Mouse (Mus musculus) urinary bladder, postnatal 36 days (tissue): ENCODE data around the gene App.

Experiments used
- DNase-seq, 2 experiments: peaks; one replicate each; pipeline ENCODE4 v3.0.0; 2022; ENCODE audit warnings: low spot score in 2 of 2, mixed read lengths in 1 of 2

App gene

DNA sequence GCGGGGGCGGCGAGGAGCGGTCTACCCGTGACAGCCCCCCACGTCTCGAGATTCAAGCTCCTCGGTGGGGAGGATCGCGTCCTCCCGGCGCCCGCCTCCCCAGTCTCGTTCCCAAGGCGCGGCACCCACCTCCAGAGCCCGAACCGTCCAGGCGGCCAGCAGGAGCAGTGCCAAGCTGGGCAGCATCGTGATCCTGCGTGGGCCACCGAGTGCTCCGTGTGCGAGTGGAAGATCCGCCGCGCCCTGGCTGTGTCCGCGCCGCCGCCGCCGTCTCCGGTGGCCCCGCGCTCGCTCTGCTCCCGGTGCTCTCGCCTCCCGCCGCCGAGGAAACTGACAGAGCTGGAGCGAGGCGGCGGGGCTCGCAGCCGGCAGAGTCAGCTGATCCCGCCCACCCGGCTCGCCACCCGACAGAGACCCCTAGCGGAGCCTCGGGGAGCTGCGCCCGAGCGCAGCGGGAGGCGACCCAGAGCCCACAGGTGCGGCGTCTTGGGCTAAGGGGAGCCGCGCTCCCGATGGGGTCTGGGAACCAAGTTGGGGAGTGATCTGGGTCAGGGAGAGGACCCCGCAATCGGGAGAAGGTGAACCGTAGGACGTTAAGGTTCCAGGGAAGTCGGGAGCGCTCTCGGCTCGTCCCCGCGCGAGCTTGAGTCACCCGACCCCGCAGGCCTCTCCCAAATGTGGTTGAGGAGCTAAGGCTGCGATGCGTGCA, at the start of gene App:
App (minus strand) TSS at position 394 of the 709 bp plus-strand sequence.
- peak; percentile 90 to 91 for DNase-seq

DNA sequence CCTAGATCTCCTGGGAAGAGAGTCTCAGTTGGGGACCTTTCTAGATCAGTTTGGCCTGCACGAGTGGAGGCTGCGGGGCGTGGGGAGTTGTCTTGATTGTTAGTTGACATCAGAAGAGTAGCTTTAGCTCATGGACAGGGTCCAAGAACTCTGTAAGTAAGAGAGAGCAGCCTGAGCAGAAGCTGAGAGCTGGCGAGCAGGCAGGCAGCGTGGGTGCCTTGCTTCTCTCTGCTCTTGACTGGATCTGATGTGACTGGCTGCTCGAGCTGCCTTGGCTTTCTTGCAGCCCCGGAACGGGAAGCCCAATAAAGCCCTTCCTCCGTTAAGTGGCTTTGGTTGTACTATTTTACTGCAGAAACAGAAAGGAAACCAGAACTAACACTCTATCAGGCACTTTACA, 42.3 kb upstream of the App start:
- DNase-seq: no peak

DNA sequence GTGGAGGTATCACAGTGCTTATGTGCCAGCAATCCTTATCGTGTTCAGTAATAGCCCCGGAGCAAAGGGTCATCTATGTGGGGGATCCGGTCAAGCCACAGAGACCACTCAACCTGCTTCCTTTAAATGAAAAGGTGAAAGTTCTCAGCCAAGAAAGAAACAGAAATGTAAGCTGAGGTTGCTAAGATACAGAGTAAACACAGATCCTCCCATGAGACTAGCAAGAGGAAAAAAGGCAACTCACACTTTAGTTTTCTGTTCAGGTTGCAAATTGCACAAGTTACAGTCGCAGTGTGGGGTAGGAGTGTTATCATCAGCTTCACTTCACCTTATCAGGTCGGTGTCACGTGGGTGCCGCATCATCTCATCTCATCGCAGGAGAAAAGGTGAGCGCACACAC, 41.6 kb upstream of the App start:
- no peak for DNase-seq

DNA sequence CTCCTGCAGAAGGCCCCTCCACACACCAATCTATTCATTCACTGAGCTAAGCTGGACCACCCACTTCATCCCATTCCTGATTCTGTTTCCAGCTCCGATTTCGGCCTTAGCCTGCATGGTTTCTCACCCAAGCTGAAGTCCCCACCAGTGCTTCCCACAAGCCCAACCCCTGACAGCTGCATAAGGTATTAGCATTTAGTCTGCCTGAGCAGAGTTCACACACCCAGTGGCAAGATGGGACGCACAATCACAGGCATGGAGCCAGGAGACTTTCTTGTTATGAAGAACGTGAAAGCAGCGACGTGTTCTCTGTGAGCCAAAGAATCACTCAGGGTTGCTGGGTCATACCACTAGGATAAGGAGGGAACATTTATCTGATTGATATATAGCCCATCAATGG, 22.1 kb upstream of the App start:
- peak in 1 of 2 experiments; percentile 17 for DNase-seq

DNA sequence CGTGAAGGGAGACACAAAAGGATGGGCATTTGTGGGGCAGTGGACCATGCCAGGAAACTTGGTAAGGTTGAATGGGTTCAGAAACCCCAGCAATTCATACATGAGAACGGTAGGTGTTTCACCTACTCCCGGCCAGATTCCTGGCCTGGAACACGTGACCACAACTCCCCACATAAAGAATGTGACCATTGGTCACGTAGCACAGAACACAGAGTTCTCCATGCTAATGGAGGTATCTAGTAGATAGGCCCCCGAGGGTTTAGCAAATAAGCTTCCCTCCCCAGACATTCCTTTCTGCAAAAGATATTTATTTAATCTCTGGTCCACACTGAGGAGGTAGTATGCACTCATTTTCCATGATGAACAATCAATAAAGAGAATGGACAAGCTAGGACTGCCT, 21.6 kb upstream of the App start:
- DNase-seq: no peak

DNA sequence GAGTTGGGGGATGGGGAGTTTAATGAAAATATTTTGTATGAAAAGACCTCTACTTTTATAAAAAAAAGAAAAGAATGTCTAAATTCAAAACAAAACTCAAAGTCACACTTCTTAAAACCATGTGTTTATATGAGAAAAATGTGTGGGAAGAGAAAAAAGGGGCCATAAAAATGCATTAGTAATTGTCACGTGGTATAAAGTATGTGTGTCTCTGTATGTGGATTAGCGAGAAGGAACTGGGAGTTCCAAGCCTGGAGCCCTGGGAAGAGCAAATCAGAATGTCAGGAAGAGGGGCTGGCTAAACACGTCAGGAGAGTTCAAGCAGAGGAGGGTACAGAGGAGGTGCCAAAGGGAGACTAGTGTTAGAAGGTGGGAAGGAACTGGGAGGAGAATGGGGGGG, 7.9 kb upstream of the App start:
- no peak for DNase-seq

DNA sequence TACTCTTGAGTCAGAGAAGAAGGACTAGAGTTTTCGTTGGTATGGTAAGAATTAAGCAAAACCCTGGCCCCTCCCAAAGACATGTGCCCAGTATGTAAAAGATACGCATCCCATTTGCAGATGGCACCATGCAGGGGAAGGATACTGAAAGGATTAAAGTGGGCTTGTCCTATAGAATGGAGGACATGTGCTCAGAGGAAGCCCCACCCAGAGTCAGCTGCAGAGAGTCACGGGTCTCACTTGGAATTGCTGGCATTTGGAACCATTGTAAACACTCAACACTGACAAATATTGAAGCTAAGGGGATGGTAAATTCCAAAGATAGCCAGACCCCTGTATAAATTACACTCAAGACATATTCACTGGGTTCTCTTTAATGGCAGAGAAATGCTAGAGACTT, 7.1 kb upstream of the App start:
- DNase-seq: no peak

DNA sequence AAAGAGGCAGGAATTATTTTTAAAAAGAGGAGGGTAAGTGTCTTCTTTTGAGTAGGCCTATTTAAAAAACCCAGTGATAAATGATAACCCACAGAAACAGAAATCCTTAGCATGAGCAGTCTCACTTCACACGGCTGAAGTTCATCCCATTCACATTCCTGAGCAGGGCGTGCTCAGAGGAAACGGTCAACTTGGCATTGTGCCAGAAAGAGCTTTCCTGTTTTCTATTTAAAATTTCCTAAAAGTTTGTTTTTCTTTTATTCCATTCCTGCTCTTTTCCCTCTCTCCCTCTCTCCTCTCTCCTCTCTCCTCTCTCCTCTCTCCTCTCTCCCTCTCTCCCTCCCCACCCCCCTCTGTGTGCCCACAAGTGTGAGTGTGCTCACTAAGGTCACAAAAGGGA, 3.1 kb upstream of the App start:
- no peak for DNase-seq

DNA sequence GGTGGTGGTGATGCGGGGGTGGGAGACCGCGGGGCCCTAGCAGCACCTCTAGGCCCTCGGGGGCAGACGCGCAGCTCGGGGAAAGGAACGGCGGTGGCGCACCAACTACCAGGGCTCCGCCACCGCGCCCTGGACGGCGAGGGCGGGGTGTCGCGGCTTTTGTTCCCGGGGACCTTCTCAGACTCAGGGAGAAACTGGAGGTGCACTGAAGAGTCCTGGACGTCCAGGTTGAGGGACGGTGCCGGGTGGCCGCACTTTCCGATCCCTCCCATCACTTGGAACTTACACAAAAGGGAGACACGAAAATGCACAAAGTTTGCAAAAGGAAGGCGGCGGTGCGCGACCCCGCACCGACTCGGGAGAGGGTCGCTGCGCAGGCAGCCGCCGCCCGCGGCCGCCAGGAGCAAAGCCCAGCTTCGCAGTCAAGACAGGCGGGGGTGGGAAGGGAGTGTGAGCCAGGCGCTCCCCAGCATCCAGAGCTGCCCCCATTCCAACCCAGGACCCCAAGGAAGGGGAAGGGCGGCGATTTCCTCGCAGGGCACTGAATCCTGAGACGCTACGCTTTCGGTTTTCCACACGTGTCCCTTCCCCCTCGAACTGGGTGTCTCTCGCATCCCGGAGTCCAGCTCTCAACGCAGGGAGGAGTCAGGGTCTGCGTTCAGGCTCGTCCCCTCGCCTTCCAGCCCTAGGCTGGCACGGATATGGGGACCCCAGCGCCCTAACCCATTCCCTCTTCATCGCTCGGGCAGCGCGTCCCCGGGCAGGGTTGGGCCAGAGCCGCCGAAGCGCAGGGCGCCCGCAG, 794 bp downstream of the App start:
- DNase-seq: peak; percentile 62 to 69

DNA sequence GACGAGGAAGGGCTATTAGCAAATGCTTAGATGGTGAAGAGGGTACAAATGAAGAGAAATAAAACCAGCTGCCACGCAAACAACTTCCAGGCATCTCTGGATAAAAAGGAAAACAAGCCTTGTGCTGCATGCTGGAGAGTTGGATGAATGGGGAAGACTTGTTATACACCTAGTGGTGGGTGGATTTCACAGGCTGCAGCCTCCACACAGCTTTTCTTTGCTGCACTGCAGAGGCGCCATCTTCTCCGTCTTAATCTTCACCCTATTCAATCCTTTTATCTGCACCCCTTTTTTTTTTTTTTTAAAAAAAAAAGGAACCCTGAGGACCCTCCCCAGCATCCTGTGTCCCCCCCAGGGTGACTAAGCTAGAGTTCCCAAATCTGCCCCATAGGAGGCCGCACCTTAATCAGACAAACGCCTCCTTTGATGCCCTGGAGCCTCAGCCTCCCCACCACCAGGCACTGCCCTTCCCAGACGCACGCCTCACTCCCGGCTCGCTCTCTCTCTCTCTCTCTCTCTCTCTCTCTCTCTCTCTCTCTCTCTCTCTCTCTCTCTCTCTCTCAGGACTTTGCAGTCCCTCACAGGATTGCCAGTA, 1.5 kb downstream of the App start:
- no peak for DNase-seq

DNA sequence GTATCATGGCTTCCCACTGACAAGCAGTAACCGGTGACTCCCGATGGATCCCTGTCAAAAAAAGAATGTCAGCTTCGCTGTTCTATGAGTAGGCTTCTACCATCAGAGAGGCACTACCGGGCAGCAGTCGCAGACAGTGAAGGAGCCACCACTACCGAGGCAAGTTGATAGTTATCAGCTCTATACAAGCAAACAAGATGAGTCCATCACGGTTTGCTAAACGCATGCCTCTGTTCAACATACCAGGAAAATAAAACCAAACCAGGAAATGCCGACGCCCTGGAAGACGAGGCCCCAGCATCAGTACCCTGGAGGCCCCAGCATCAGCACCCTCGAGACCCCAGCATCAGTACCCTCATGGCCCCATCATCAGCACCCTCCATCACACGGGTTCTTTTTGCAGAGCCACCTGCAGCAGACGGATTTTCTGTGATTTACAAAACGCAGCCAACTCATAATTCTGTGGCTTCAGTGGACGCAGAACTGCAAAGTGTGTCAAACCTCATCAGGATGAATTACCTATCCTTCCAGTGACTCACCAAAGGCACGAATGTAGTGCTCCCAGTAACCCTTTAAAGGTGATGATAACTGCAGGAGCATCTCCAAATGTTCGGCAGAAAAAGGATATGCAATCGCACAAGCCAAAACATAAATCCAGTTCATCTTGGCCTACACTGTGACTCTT, 2.6 kb downstream of the App start:
- no peak for DNase-seq

DNA sequence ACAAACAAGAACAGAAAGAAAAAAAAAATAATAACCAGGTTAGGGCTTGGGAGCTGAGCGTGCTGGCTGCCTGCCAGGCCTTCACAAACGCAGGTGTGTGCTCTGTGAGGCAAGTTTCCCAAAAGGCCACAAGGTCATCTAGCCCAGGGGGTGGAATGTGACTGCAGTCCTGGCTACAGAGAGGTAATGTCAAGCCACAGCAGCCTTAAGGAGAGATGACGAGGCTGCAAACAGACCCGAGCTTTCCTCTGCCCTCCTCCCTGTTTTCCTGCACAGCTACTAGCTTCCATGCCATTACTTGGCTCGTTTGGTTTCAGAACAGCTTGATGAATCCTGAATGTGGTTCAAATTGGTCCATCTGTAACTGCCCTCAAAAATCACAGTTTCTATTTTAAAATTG, 4.7 kb downstream of the App start:
- DNase-seq: no peak

DNA sequence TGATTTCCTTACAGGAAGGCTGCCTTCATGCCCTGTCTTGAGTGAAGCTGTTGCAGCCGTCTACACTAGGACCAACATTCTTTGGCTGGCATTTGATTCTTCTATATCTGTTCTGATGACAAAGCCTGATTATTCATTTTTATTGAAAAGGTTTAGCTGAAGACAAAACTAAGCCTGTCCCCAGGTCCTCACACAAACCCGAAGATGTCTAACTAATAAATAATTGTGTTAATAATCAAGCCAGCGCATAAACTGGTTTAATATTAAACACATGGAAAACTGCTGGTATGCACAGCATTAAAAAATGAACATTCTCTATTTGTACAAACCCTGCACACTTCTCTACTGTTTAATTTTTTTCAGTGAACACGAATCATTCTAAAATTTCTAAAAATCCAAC, 7.4 kb downstream of the App start:
- DNase-seq: no peak

DNA sequence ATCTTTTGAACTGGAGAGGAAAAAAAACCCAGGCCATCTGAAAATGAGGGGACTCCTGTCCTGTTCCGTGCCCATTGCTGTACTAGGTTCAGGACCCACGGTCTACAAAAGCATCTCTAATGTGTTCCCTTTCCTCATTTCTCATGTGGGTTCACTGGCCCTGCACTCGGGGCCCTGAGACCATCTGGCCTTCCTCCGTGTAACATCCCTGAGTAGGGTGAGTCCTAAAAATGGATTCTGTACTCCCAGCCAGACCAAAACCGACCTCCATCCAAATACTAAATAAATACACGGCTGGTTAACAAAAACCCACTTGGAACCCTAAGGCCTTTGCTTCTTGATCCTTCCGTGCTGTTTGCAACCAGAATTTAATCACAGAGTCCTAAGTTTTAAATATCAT, 7.9 kb downstream of the App start:
- DNase-seq: no peak

DNA sequence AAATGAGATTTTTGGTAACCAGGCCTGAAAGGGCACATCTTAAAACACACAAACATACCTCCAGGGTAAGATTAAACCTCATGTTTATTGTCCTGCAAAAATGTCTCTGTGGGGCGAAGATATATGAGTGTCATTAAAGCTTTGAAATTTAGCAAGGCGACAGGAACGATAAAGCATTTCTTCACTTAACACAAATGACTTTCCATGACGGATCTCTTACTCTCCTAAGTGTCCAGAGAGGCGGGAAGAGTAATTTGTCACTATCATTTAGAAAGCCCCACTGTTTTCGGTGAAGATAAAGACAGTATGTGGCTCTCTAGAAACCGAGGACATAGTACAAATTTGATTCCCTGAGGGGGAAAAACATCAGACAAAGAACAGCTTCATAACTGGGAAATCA, 8.4 kb downstream of the App start:
- DNase-seq: no peak

DNA sequence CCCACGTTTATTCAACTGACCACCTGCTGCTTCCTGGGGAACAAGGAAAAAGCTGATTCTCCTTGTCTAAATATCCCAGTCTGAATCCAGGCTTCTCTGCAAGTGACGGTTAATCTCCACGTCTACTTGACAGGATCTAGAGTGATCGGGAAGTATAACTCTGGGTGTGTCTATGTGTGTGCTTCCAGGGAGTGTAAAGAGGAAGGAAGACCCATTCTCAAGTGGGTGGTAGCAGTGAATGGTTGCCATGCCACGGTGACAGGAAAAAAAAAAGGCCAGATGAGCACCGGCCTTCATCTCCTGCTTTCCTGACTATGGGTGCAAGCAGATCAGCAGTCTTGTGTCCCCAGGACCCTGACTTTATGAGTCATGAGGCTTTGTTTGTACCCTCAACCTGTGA, 10.8 kb downstream of the App start:
- DNase-seq: no peak

DNA sequence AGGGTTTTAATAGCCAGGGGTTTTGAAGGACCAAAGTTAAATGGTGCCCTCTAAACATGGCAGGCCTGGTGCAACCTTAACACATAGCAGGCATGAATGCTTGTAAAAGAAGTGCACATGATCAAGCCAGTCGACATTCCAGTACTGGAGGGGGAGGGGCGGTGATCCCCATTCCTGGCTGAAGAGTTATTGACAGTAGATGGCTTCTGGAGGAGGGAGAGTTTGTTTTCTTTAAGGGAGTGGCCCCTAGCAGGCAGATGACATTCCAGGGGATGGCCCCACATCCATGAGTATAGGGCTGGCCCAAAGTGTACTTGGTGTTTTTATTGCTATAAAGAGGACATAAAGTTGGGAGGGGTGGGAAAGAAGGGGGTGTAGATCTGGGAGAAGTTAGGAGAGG, 13.4 kb downstream of the App start:
- DNase-seq: no peak

DNA sequence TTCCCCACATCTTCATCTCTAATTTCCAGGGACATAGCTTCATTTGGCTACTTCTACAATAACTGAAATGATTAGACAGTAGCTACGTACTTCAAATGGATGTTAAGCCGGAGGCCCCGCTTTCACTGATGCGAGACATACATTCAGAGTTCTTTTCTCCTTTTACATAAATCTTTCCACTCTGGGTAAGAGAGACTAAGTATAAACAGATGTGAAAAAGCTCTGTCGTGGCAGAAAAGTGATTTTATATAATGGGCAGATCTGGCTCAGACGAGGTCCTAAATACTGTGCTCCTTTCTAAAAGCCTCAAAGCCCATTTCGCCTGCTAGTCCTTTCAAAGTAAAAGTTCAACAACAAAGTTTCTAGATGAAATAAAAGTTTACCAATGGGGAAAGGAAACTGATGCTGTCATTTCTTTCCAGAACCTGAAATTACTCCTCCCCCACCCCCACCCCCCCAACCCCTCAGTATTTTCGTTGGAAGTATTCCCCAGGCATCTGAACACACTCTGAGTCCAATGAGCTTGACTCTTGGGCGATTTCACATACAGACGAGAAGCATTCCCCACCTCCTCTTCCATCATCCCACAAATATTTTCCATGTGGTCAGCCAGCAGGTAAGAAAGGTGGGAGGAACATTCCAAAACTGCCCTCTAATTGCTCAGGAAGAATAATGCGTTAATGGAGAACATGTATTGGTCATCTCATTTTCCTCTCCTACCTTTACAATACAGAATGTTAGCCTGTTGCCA, 15.6 kb downstream of the App start:
- DNase-seq: no peak

DNA sequence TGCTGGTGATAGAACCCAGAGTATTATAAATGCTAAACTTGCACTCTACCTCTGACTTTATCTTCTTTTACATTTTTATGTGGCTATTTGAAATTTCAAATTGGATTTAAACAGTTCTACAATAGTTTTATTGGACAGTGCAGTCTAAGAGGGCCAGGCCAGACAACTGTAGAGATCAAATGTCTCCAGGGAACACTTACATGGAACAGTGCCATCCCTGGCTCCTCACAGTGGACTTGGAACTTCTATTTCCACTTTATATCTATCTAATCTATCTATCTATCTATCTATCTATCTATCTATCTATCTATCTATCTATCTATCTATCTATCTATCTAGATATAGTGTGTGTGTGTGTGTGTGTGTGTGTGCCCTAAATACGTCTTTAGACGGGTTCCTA, 16.4 kb downstream of the App start:
- no peak for DNase-seq

DNA sequence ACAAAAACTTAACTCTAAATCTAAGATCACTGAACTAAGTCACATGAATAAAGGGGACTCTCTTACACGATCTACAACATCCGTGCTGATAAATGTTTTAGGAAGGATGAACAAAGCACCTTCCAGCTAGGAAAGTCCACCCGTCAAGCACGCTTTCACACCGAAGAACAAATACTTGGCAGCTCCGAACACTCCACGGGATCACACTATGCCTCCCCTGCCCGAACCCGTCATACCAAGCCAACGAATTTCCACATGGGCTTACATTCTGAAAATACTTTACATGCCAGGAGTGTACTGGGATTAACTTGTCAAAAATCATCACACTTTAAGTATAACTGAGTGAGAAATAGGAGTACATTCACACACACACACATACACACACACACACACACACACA, 17.7 kb downstream of the App start:
- DNase-seq: no peak

DNA sequence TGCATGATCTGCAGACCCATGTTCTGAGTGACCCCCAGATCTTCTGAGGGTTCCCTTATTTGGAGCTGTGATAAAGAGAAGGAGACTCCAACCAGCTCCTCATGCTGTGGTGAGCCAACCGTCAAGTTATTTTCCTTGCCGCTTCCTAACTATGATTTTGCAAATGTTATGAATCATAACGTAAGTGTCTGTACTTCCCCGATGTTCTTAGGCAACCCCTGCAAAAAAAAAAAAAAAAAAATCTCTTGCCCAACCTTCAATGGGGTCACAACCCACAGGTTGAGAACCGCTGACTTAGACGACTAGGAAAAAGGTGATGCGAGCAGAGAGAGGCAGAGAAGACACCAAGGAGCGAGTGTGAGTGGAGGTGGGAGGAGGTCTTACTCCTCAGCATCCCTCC, 21.1 kb downstream of the App start:
- DNase-seq: no peak

DNA sequence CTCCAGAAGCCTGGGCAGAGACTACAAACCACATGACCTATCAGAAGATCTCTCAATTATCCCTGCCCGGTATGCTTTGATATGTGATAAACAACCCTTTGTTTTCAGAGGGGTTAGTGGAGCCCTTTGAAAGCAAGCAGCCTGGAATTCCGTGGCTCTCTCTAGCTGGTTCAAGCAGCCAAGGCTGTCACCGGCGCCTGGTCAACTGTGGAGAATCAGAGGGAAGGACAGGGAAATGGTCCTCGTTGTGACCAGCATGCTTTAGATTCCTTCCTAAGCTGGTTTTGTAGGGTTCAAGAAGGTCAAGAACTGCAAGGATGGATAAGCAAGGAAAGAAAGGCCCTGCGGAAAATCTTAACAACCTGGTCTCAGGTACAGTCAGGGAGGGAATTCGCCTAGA, 21.9 kb downstream of the App start:
- DNase-seq: no peak
